27 mouse cellular contexts compared by ENCODE assay signal in the genomic region with DNA sequence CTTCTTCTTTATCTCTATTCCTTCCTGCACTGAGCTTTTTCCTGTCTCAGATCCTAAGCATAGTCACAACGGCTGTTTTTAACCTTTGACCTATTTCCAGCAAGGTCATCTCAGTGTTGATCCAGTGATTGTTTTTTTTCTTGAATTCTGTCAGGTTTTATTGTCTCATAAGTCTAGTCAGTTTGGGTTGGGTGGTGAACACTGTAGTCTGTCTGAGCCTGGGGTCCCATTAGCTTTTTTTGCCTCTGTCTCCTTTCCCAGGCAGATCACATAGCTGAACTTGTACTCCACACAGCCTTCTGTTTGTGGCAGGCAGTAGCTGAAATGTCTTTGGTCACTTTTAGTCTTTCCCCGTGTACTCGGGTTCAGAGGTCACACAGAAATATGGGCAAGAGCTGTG. TPM values are rescaled to one million over a fixed set of nuclear protein-coding genes. Genes with fewer than 3 reads are reported as not detected.
DNase-seq lines count a peak whose midpoint lies in the region; ATAC-seq and TF ChIP-seq lines count a peak whose summit lies in the region.
"Had no signal": no experiment of that assay in that cellular context is flagged by ENCODE, and none has a peak within 500 bp of the region (broad histone marks: within the 10 kb centered on the region; RNA-seq: fewer than 3 reads in every experiment).

No protein-coding gene starts in this region.

- H3K9ac ChIP-seq in heart, embryonic 12.5 days, result no peak overlapping the region
- no peak overlapping the region for H3K9ac ChIP-seq in liver, embryonic 11.5 days (ENCODE audit: low read depth, low read length)
- H3K9ac ChIP-seq in kidney, embryonic 16.5 days (replicated peaks; ENCODE audit: low read length), result no peak overlapping the region
- H3K9ac ChIP-seq: embryonic facial prominence, embryonic 15.5 days; hindbrain, embryonic 13.5 days; limb, embryonic 13.5 days; neural tube, embryonic 15.5 days had no signal

- 0 out of 2 replicates have a peak, but pooled peaks have one; percentile 20 for ATAC-seq in heart, embryonic 12.5 days (ENCODE audit: insufficient number of reproducible peaks, low FRiP score)
- peak; percentile 40; the same call in 1 of the 2 replicates for ATAC-seq in liver, embryonic 11.5 days (replicated peaks; ENCODE audit: low FRiP score)
- no peak for ATAC-seq in kidney, embryonic 16.5 days (ENCODE audit: low FRiP score, low TSS enrichment)
- ATAC-seq: forebrain, embryonic 16.5 days; inflammation-experienced regulatory T-cells, adult 6 months had no signal

- H3K4me1 ChIP-seq in heart, embryonic 12.5 days (replicated peaks), result peaks cover 14% of the 10 kb centered on the region; the same call in 1 of the 2 replicates
- peaks cover 6% of the 10 kb centered on the region; the same call in 1 of the 2 replicates for H3K4me1 ChIP-seq in liver, embryonic 11.5 days (replicated peaks; ENCODE audit: control insufficient read depth, insufficient read depth, low read length)
- no peaks in the 10 kb centered on the region for H3K4me1 ChIP-seq in kidney, embryonic 16.5 days (ENCODE audit: insufficient read depth, low read length)
- H3K4me1 ChIP-seq: embryonic facial prominence, embryonic 15.5 days; hindbrain, embryonic 13.5 days; limb, embryonic 13.5 days; neural tube, embryonic 15.5 days had no signal

- DNase-seq in heart, postnatal 25 days (ENCODE audit: low spot score), result no peak
- no peak for DNase-seq in layer of hippocampus, adult 2 months (ENCODE audit: low spot score in 2 of 2)
- no peak for DNase-seq in layer of hippocampus, adult 9-11 months
- DNase-seq in liver, embryonic 11.5 days (ENCODE audit: low spot score), result no peak
- no peak for DNase-seq in left cerebral cortex, adult 11 months (ENCODE audit: low spot score)
- DNase-seq: adrenal gland, adult 2 months; B cell, adult 2 months; cerebellum, adult 8-10 months; gastrocnemius, postnatal 14 days; kidney, adult 18-20 months; kidney, postnatal 10 days; layer of hippocampus, postnatal 36 days; lung, adult 2 months; lung, postnatal 14 days; right cerebral cortex, adult 18-20 months; right cerebral cortex, postnatal 4 days; thymus, postnatal 14 days had no signal

- H3K27me3 ChIP-seq in heart, embryonic 12.5 days (replicated peaks), result no peaks in the 10 kb centered on the region
- H3K27me3 ChIP-seq in liver, embryonic 11.5 days (replicated peaks; ENCODE audit: control insufficient read depth, insufficient read depth, low read length), result no peaks in the 10 kb centered on the region
- no peaks in the 10 kb centered on the region for H3K27me3 ChIP-seq in kidney, embryonic 16.5 days (ENCODE audit: insufficient read depth, low read length)
- H3K27me3 ChIP-seq: CH12.LX; embryonic facial prominence, embryonic 15.5 days; hindbrain, embryonic 13.5 days; limb, embryonic 13.5 days; neural tube, embryonic 15.5 days had no signal

- no peak for TF ChIP-seq CTCF in layer of hippocampus, adult 2 months (conservative IDR thresholded peaks at IDR 0.05)

- peaks cover 87% of the 10 kb centered on the region for H3K36me3 ChIP-seq in heart, embryonic 12.5 days
- H3K36me3 ChIP-seq in liver, embryonic 11.5 days (ENCODE audit: control insufficient read depth, insufficient read depth, low read length), result peaks cover 60% of the 10 kb centered on the region
- peaks cover 76% of the 10 kb centered on the region for H3K36me3 ChIP-seq in kidney, embryonic 16.5 days (ENCODE audit: insufficient read depth, low read length)

- intact Hi-C loops in heart, postnatal 25 days (cut with DNase I), result no loop called here

- no peak overlapping the region for H3K4me3 ChIP-seq in heart, embryonic 12.5 days
- H3K4me3 ChIP-seq in layer of hippocampus, adult 2 months, result no peak overlapping the region
- H3K4me3 ChIP-seq in liver, embryonic 11.5 days (ENCODE audit: low read depth, low read length), result no peak overlapping the region
- no peak overlapping the region for H3K4me3 ChIP-seq in kidney, embryonic 16.5 days (ENCODE audit: low read length)
- H3K4me3 ChIP-seq: embryonic facial prominence, embryonic 15.5 days; hindbrain, embryonic 13.5 days; limb, embryonic 13.5 days; neural tube, embryonic 15.5 days had no signal

- no peak overlapping the region for H3K4me2 ChIP-seq in heart, embryonic 12.5 days
- no peak overlapping the region for H3K4me2 ChIP-seq in liver, embryonic 11.5 days
- no peak overlapping the region for H3K4me2 ChIP-seq in kidney, embryonic 16.5 days (replicated peaks; ENCODE audit: low read depth, low read length)
- H3K4me2 ChIP-seq: embryonic facial prominence, embryonic 15.5 days; hindbrain, embryonic 13.5 days; limb, embryonic 13.5 days; midbrain, embryonic 11.5 days; neural tube, embryonic 15.5 days had no signal

- WGBS in heart, embryonic 12.5 days, result 43% methylated on average over 3 of the region's 3 CpGs
- 36% methylated on average over 3 of the region's 3 CpGs for WGBS in liver, embryonic 11.5 days
- WGBS in kidney, embryonic 16.5 days, result 43% methylated on average over 3 of the region's 3 CpGs

- no peak overlapping the region for H3K27ac ChIP-seq in heart, embryonic 12.5 days (ENCODE audit: poor library complexity, severe bottlenecking)
- peak overlapping the region; percentile 51; the same call in 1 of the 2 replicates for H3K27ac ChIP-seq in layer of hippocampus, adult 2 months
- H3K27ac ChIP-seq in liver, embryonic 11.5 days (ENCODE audit: low read depth, low read length), result no peak overlapping the region
- no peak overlapping the region for H3K27ac ChIP-seq in kidney, embryonic 16.5 days (ENCODE audit: low read length)
- H3K27ac ChIP-seq: embryonic facial prominence, embryonic 15.5 days; hindbrain, embryonic 13.5 days; limb, embryonic 13.5 days; neural tube, embryonic 15.5 days had no signal

- H3K9me3 ChIP-seq in heart, embryonic 12.5 days (replicated peaks), result no peaks in the 10 kb centered on the region
- H3K9me3 ChIP-seq in liver, embryonic 11.5 days (ENCODE audit: control insufficient read depth, low read length), result no peaks in the 10 kb centered on the region
- H3K9me3 ChIP-seq in kidney, embryonic 16.5 days (ENCODE audit: low read length), result no peaks in the 10 kb centered on the region
- H3K9me3 ChIP-seq: embryonic facial prominence, embryonic 15.5 days; hindbrain, embryonic 13.5 days; limb, embryonic 13.5 days; neural tube, embryonic 15.5 days had no signal

RNA-seq across cellular contexts. Expression of gene Marf1, which starts 14.9 kb away (rescaled TPM):
- 9.2 and 9.4 TPM in 2 replicates for polyA plus RNA-seq in heart, embryonic 12.5 days (2016; fragmentation: Nextera tagmentation; extraction: Ambion mirVana)
- 10 to 100 TPM; 29.3 to 34.2 TPM for total RNA-seq in heart, postnatal 25 days (2021)
- total RNA-seq in layer of hippocampus, adult 2 months (2021), result 100 to 1,000 TPM; 134 to 138 TPM
- polyA plus RNA-seq in liver, embryonic 11.5 days (2014; fragmentation: Nextera tagmentation; extraction: Ambion mirVana), result 9.5 and 10.3 TPM in 2 replicates
- polyA plus RNA-seq in kidney, embryonic 16.5 days (2015; fragmentation: Nextera tagmentation; extraction: Ambion mirVana), result 16.3 and 18.6 TPM in 2 replicates

RNA-seq across cellular contexts. Expression of gene Nde1, which starts 15.0 kb away (rescaled TPM):
- polyA plus RNA-seq in heart, embryonic 12.5 days (2016; fragmentation: Nextera tagmentation; extraction: Ambion mirVana), result 77.5 and 80.1 TPM in 2 replicates
- 10 to 100 TPM; 30.0 TPM for total RNA-seq in heart, postnatal 25 days (2021)
- total RNA-seq in layer of hippocampus, adult 2 months (2021), result 10 to 100 TPM; 30.9 to 32.6 TPM
- 78.2 and 85.2 TPM in 2 replicates for polyA plus RNA-seq in liver, embryonic 11.5 days (2014; fragmentation: Nextera tagmentation; extraction: Ambion mirVana)
- polyA plus RNA-seq in kidney, embryonic 16.5 days (2015; fragmentation: Nextera tagmentation; extraction: Ambion mirVana), result 129 and 134 TPM in 2 replicates
